Mouse (Mus musculus) liver, embryonic 11.5 days (tissue): ENCODE measurements around the gene Maea. TPM values are rescaled to one million over a fixed set of nuclear protein-coding genes. Genes with fewer than 3 reads are reported as not detected.

Experiments used
- ATAC-seq: fragments of 200-750 bp; cut with Nextera tagmentation; replicated peaks from 2 replicates; pipeline ENCODE4 v1.8.0; 2017; ENCODE audit warnings: moderate number of reproducible peaks, mild to moderate bottlenecking, moderate TSS enrichment, moderate library complexity; ENCODE audit not compliant: low FRiP score
- DNase-seq: peaks from one replicate; pipeline ENCODE4 v3.0.0-alpha.2; 2017; ENCODE audit warnings: low spot score
- H3K27ac ChIP-seq: fragments of 300-500 bp; sonication (generic); 2 replicates; pipeline ENCODE4 v1.5.1; 2014; ENCODE audit warnings: mild to moderate bottlenecking, low read depth, low read length, control low read depth
- H3K27me3 ChIP-seq: fragments of 300-500 bp; sonication (generic); replicated peaks from 2 replicates; pipeline ENCODE4 v1.6.1; 2014; ENCODE audit warnings: low read length, mixed read lengths; ENCODE audit not compliant: control insufficient read depth, insufficient read depth
- H3K36me3 ChIP-seq: fragments of 300-500 bp; sonication (generic); 2 replicates; pipeline ENCODE4 v1.6.1; 2014; ENCODE audit warnings: mild to moderate bottlenecking, low read length, moderate library complexity, mixed read lengths; ENCODE audit not compliant: control insufficient read depth, insufficient read depth
- H3K4me1 ChIP-seq: fragments of 300-500 bp; sonication (generic); replicated peaks from 2 replicates; pipeline ENCODE4 v1.6.1; 2014; ENCODE audit warnings: low read length, mixed read lengths; ENCODE audit not compliant: control insufficient read depth, insufficient read depth
- H3K4me2 ChIP-seq: fragments of 300-500 bp; sonication (generic); 2 replicates; pipeline ENCODE4 v1.6.1; 2014; ENCODE audit warnings: mild to moderate bottlenecking, control low read depth, moderate library complexity
- H3K4me3 ChIP-seq: fragments of 300-500 bp; sonication (generic); 2 replicates; pipeline ENCODE4 v1.5.1; 2014; ENCODE audit warnings: low read depth, low read length, control low read depth
- H3K9ac ChIP-seq: fragments of 300-500 bp; sonication (generic); 2 replicates; pipeline ENCODE4 v1.6.1; 2014; ENCODE audit warnings: low read depth, low read length, control low read depth
- H3K9me3 ChIP-seq: fragments of 300-500 bp; sonication (generic); 2 replicates; pipeline ENCODE4 v1.6.1; 2016; ENCODE audit warnings: low read length, inconsistent platforms, mixed read lengths; ENCODE audit not compliant: control insufficient read depth
- WGBS: fragments of 180-500 bp; shearing (Covaris S2); extraction: QIAGEN DNeasy Blood & Tissue Kit; methylation state at CpG from one replicate; pipeline ENCODE4 v1.1.7; 2014; 5-methylcytosine and 5-hydroxymethylcytosine counted together
- polyA plus RNA-seq: library from polyadenylated mRNA; unstranded; fragments of >200 nt; fragmentation: Nextera tagmentation; extraction: Ambion mirVana; gene quantifications from 2 replicates; pipeline ENCODE4 v1.2.1, GENCODE M21; 2014

The Maea gene
- polyA plus RNA-seq, 1 experiment from 2014 or later, result 103 TPM

DNA sequence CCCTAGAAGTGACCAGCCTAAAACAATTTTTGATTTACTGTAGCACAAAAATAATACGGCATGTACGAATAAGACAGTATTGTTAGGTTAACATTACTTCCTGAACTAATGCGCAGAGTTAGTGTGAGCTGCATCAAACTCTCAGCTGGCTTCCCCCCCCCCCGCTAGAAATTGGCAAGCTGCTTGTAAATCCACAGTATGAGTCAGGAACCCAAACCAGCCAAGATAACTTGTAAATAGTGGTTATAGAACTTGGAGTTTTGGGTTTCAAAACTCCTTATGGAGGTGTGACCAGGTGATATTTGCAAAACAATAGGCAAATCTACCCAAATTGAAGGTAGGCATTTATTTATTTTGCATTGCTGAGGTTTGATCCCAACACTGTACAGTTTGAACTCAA lies 14.4 kb downstream of the Maea start:
- no peak overlapping the region for H3K4me3 ChIP-seq
- no peaks in the 10 kb centered on the region; the same call in 1 of the 2 replicates for H3K36me3 ChIP-seq
- WGBS, result 76% methylated on average over 4 of the region's 4 CpGs
- no peak overlapping the region for H3K4me2 ChIP-seq
- no peaks in the 10 kb centered on the region for H3K27me3 ChIP-seq
- H3K9ac ChIP-seq, result no peak overlapping the region
- no peak for ATAC-seq
- H3K9me3 ChIP-seq, result no peaks in the 10 kb centered on the region
- no peak overlapping the region for H3K27ac ChIP-seq
- peaks cover 6% of the 10 kb centered on the region for H3K4me1 ChIP-seq
- DNase-seq, result no peak

DNA sequence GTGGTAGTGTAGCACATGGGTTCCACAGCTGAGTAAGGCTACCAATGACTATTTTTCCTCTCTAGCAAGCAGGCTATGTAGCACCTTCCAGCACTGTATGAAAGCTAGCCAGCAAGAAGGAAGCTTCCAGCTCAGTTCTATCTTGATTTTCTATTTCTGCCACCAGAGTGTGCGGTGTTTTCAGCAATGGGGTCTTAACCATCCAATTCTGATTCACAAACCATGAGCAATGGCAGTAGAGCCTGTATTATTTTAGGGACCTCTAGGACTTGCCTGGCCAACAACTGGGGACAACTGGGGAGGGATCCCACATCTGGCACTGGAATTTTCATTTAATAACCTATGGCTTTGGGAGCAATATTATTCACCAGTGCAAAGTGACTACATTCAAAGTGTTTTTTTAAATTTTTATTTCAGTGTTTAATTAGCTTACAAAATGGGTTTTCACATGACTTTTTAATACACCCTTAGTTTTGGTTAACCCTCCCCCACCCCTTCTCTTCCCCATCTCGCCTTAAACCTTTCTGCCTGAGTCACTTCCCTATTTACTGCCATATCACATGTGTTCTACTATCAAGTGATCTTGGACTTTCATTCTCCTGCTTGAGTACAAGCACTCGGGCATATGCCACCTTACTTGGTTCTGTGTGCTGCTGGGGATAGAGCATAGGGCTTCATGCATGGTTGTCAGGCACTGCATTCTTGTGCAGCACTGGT lies 16.4 kb downstream of the Maea start:
- no peaks in the 10 kb centered on the region for H3K36me3 ChIP-seq
- ATAC-seq (no peak), DNase-seq (no peak)
- H3K4me3 ChIP-seq, result no peak overlapping the region
- H3K9me3 ChIP-seq, result no peaks in the 10 kb centered on the region
- H3K27ac ChIP-seq, result no peak overlapping the region
- no peak overlapping the region for H3K4me2 ChIP-seq
- no peak overlapping the region for H3K9ac ChIP-seq
- no peaks in the 10 kb centered on the region for H3K27me3 ChIP-seq
- WGBS, result 56% methylated on average over 3 of the region's 3 CpGs
- H3K4me1 ChIP-seq, result peaks cover 4% of the 10 kb centered on the region; the same call in 1 of the 2 replicates

DNA sequence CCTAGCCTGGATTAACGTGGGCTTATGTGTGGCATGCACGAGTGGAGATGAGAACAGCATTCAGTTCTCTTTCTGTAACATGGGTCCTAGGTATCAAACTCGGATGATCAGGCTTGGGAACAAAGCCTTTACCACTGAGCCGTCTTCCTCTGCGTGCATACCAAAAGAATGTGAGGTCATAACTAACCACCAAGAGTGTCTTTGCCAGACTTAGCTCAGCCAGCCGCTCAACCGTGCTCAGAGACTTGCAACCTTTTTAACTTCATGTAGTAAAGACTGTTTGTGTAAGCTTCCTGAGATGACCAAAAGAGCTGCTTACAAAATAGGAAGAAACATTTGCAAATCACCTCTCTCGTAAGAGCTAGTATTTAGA lies 16.9 kb downstream of the Maea start:
- DNase-seq (no peak), ATAC-seq (no peak)
- WGBS, result 73% methylated on average over 8 of the region's 8 CpGs
- H3K4me3 ChIP-seq, result no peak overlapping the region
- H3K27ac ChIP-seq, result no peak overlapping the region
- H3K9ac ChIP-seq, result no peak overlapping the region
- no peak overlapping the region for H3K4me2 ChIP-seq
- H3K9me3 ChIP-seq, result no peaks in the 10 kb centered on the region
- H3K4me1 ChIP-seq, result peaks cover 6% of the 10 kb centered on the region
- H3K27me3 ChIP-seq, result no peaks in the 10 kb centered on the region
- H3K36me3 ChIP-seq, result no peaks in the 10 kb centered on the region

DNA sequence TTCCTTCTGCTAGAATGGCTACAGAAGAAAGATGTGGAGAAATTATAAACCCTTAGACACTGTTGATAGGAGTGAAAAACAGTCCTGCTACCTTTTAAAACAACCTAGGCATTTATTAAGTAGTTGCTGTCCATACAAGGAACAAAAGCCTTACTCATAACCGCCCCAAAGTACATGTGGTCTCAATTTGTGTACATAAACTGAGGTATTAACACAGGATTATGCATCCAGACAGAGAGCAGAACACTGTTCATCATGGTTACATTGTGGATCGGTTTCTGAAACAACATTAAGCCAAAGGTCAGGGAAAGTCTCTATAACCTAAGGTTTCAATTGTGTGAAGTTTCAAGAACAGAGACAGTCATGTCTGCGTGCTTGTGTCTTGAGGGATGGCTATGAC lies 17.7 kb downstream of the Maea start:
- H3K36me3 ChIP-seq, result no peaks in the 10 kb centered on the region
- DNase-seq (no peak), ATAC-seq (no peak)
- H3K4me2 ChIP-seq, result no peak overlapping the region
- H3K9me3 ChIP-seq, result no peaks in the 10 kb centered on the region
- H3K4me1 ChIP-seq, result peaks cover 10% of the 10 kb centered on the region
- no peaks in the 10 kb centered on the region for H3K27me3 ChIP-seq
- WGBS, result 80% methylated on average over 3 of the region's 3 CpGs
- H3K4me3 ChIP-seq, result no peak overlapping the region
- H3K27ac ChIP-seq, result no peak overlapping the region
- no peak overlapping the region for H3K9ac ChIP-seq

DNA sequence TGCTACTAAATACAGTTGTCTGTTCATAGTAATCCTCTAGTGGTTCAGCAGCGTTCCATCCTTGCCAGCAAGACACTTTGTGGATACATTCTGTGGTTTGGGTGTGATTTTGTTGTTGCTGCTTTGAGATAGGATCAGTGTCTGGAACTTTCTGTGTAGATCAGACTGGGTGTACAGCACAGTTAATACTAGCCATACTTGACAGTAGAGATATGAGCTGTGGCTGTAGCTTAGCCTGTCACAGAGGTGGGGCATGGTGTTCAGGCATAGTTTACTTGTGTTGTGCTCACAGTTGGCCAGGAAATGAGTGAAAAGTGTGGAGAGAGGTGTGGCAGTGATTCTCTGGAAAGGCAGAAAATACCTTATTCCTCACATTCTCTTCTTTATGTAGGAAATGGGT lies 22.2 kb downstream of the Maea start:
- Histone ChIP-seq H3K36me3 (peaks cover 25% of the 10 kb centered on the region), H3K4me3 (no peak overlapping the region)
- ATAC-seq, result no peak

DNA sequence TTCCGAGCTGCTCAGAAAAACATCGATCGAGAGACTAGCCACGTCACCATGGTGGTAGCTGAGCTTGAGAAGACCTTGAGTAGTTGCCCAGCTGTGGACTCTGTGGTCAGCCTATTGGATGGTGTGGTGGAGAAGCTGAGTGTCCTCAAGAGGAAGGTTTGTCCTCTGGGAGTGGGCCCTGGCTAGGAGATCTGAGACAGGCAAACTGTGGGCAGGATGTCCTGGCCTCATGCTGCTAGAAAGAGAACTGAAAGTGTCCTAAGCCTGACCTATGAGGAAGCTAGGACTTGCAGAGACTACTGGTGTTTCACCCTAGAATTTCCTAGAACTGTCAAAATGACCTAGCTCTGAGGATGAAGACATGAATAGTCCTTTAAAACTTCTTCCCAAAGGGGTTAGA lies 23.2 kb downstream of the Maea start:
- Histone ChIP-seq H3K27ac (no peak overlapping the region), H3K36me3 (peaks cover 33% of the 10 kb centered on the region), H3K4me1 (peaks cover 6% of the 10 kb centered on the region), H3K4me3 (no peak overlapping the region), H3K4me2 (no peak overlapping the region), H3K27me3 (no peaks in the 10 kb centered on the region), H3K9ac (no peak overlapping the region), H3K9me3 (no peaks in the 10 kb centered on the region)
- no peak for DNase-seq
- WGBS, result 100% methylated on average over 4 of the region's 4 CpGs
- ATAC-seq, result no peak

More for the DNA sequence above, 22.2 kb downstream of the Maea start:
- DNase-seq, result no peak
- H3K4me2 ChIP-seq, result no peak overlapping the region
- no peak overlapping the region for H3K9ac ChIP-seq
- H3K4me1 ChIP-seq, result peaks cover 6% of the 10 kb centered on the region
- H3K27ac ChIP-seq, result no peak overlapping the region
- no peaks in the 10 kb centered on the region for H3K9me3 ChIP-seq
- WGBS, result 84% methylated on average over 1 of the region's 1 CpGs
- no peaks in the 10 kb centered on the region for H3K27me3 ChIP-seq

DNA sequence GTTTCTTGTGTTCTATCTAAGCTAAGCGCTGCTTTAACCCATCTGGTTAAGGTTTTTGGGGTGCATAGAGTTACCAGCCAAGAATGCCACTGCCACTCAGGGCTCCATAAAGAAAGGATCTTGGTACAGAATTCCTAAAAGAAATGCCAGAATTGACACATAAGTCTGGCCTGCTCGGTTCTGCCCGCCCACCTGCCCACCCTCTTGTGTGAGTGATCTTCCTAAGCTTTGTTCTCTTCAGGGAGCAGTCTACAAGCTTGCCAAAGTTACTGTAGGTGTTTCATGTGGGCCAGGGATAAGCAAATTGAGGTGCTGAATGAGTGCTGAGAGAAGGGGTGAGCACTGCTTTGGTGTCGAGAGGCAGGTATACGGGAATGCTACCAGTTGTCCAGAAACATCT lies 28.0 kb downstream of the Maea start:
- Histone ChIP-seq H3K4me3 (no peak overlapping the region), H3K27ac (no peak overlapping the region), H3K9me3 (no peaks in the 10 kb centered on the region), H3K4me1 (no peaks in the 10 kb centered on the region; the same call in 1 of the 2 replicates), H3K9ac (no peak overlapping the region), H3K36me3 (peaks cover 62% of the 10 kb centered on the region), H3K4me2 (no peak overlapping the region), H3K27me3 (no peaks in the 10 kb centered on the region)
- WGBS, result 95% methylated on average over 5 of the region's 5 CpGs
- ATAC-seq (no peak), DNase-seq (no peak)

DNA sequence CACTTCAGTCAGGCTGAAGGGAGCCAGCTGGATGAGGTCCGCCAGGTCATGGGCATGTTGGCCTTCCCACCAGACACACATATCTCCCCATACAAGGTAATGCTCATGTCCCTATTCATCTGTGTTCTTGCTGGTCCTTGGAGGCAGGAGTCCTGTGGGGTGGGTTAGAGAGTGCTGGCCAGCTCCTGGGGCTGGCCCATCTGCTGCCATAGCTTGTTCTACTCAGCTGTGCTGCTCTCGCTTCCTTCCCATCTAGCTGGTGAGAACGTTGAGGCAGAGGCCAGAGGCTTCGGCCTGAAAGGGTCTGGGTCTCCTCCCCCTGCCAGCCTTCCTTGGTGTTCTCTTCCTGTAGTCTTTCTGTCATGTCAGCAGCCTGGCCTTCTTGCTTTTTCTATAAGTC lies 33.3 kb downstream of the Maea start:
- WGBS, result 86% methylated on average over 4 of the region's 4 CpGs
- H3K4me3 ChIP-seq, result no peak overlapping the region
- no peaks in the 10 kb centered on the region for H3K4me1 ChIP-seq
- peaks cover 50% of the 10 kb centered on the region for H3K36me3 ChIP-seq
- H3K9me3 ChIP-seq, result no peaks in the 10 kb centered on the region
- no peaks in the 10 kb centered on the region for H3K27me3 ChIP-seq
- DNase-seq, result no peak
- ATAC-seq, result no peak
- H3K4me2 ChIP-seq, result no peak overlapping the region
- no peak overlapping the region for H3K9ac ChIP-seq
- H3K27ac ChIP-seq, result no peak overlapping the region

DNA sequence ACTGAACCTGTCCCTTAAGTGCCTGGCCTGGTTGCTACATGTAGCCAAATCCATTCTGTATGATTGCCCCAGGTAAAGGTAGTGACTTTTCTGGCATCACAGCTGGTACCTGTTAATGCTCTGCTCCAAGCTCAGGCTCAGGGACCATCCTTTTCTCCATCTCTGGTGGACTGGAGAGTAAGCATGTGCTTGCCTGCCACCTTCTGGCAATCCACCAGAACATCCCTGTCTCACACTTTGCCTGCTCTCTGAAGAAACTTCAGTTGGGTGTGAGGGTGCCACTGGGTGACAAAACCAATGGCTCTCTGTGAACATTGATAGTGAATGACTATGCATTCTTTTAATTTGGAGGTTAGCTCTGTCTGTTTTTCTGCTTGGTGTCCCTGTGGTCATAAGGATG lies 35.8 kb downstream of the Maea start:
- Histone ChIP-seq H3K9ac (no peak overlapping the region), H3K9me3 (no peaks in the 10 kb centered on the region), H3K27ac (no peak overlapping the region), H3K4me2 (no peak overlapping the region), H3K4me3 (no peak overlapping the region), H3K27me3 (no peaks in the 10 kb centered on the region), H3K4me1 (no peaks in the 10 kb centered on the region), H3K36me3 (peaks cover 31% of the 10 kb centered on the region)
- ATAC-seq (no peak), DNase-seq (no peak)
